Mouse (Mus musculus) stomach, postnatal 0 days (tissue): ENCODE measurements around the gene Tlx2.

ENCODE experiments used
- CTCF ChIP-seq: IDR thresholded peaks from 2 replicates; pipeline ENCODE4 v1.5.1; 2016; ENCODE audit warnings: antibody characterized with exemption, low read depth, mild to moderate bottlenecking, moderate library complexity
- EP300 ChIP-seq: optimal IDR thresholded peaks from 2 replicates; pipeline ENCODE3; 2016; ENCODE audit warnings: antibody characterized with exemption

- TF ChIP-seq CTCF: no peak
- TF ChIP-seq EP300: no peak
Measured at GRCm38 (mm10) chr6:83031111-83031510, 39.0 kb downstream of the Tlx2 start.
